Mouse (Mus musculus) hindbrain, embryonic 14.5 days (tissue): ENCODE results near the gene Ehd2. TPM values are rescaled to one million over a fixed set of nuclear protein-coding genes. Genes with fewer than 3 reads are reported as not detected.

Experiments
- ATAC-seq: fragments of 200-750 bp; cut with Nextera tagmentation; 2 replicates; pipeline ENCODE4 v1.8.0; 2017; ENCODE audit warnings: moderate number of reproducible peaks, mild to moderate bottlenecking, moderate TSS enrichment, moderate library complexity; ENCODE audit not compliant: low FRiP score
- DNase-seq: peaks from one replicate; pipeline ENCODE4 v3.0.0-alpha.2; 2015; ENCODE audit warnings: low spot score
- H3K27ac ChIP-seq: fragments of 300-500 bp; sonication (generic); 2 replicates; pipeline ENCODE4 v1.5.1; 2014; ENCODE audit warnings: mild to moderate bottlenecking, moderate library complexity
- H3K27me3 ChIP-seq: fragments of 300-500 bp; sonication (generic); 2 replicates; pipeline ENCODE4 v1.6.1; 2014; ENCODE audit warnings: mild to moderate bottlenecking, low read length, mixed read lengths; ENCODE audit not compliant: control insufficient read depth, insufficient read depth
- H3K36me3 ChIP-seq: fragments of 300-500 bp; sonication (generic); replicated peaks from 2 replicates; pipeline ENCODE4 v1.6.1; 2014; ENCODE audit not compliant: control insufficient read depth, insufficient read depth
- H3K4me1 ChIP-seq: fragments of 300-500 bp; sonication (generic); replicated peaks from 2 replicates; pipeline ENCODE4 v1.6.1; 2014; ENCODE audit warnings: antibody characterized with exemption, low read length, mixed read lengths; ENCODE audit not compliant: control insufficient read depth, insufficient read depth
- H3K4me2 ChIP-seq: fragments of 300-500 bp; sonication (generic); replicated peaks from 2 replicates; pipeline ENCODE4 v1.6.1; 2014; ENCODE audit warnings: mild to moderate bottlenecking, moderate library complexity
- H3K4me3 ChIP-seq: fragments of 300-500 bp; sonication (generic); replicated peaks from 2 replicates; pipeline ENCODE4 v1.5.1; 2014; ENCODE audit warnings: mild to moderate bottlenecking, low read length
- H3K9ac ChIP-seq: fragments of 300-500 bp; sonication (generic); 2 replicates; pipeline ENCODE4 v1.6.1; 2014
- H3K9me3 ChIP-seq: fragments of 300-500 bp; sonication (generic); 2 replicates; pipeline ENCODE4 v1.6.1; 2016; ENCODE audit warnings: low read length; ENCODE audit not compliant: control insufficient read depth
- WGBS: fragments of 180-500 bp; shearing (Covaris S2); extraction: QIAGEN DNeasy Blood & Tissue Kit; methylation state at CpG from one replicate; pipeline ENCODE4 v1.1.7; 2014; 5-methylcytosine and 5-hydroxymethylcytosine counted together
- polyA plus RNA-seq: library from polyadenylated mRNA; unstranded; fragments of >200 nt; fragmentation: Nextera tagmentation; extraction: Ambion mirVana; gene quantifications from 2 replicates; pipeline ENCODE4 v1.2.1, GENCODE M21; 2014

Gene Ehd2
- polyA plus RNA-seq, 1 experiment from 2014 or later = 5.6 TPM

DNA sequence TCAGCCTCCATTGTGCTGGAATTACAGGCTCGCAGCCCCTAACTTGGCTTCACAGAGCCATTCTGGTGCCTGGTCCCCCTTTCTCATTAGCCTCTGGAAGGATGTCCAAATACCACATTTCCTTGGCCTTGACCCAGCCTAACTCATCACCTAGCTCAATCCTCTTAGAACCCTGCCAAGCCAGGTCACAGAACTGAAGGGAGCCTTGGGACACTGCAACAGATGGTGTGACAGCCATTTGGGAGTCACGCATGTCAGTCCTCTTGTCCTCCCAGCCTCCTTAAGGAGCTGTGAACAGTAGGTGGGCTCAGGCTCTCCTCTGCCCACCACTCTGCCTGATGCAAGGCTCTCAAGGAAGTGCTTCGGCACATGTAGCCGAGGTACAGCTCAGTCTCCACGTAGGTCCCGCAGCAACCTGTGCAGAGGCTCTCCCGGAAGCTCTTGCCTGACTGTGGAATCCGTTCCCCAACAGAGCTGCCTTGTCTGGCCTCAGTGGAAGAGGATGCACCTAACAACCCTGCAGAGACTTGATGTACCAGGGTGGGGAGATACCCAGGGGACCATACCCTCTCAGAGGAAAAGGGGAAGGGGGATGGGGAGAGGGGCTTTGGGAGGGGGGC lies 59.3 kb downstream of the Ehd2 start:
- no peak overlapping the region for H3K4me2 ChIP-seq

DNA sequence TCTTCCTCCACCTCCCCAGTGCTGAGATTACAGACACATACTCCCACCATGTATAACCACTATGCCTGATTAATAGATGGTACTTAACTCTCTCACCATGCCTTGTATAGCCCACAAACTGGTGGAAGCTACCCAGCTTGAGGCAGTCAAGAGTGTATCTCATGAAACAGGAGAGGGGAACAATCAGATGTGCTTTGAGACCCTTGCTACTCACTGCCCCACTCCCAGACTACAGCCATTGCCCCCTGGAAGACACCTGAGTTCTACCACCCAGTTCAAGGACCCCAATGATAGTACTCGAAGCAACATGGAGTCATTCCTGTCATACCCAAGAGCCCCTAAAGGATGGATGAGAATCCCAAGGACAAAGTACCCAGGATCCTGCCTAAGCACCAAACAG lies 60.8 kb downstream of the Ehd2 start:
- H3K4me2 ChIP-seq = no peak overlapping the region
- no peak overlapping the region for H3K4me3 ChIP-seq
- no peak overlapping the region for H3K27ac ChIP-seq
- no peak overlapping the region for H3K9ac ChIP-seq
- 87% methylated on average over 1 of the region's 1 CpGs for WGBS
- H3K4me1 ChIP-seq = no peaks in the 10 kb centered on the region
- no peaks in the 10 kb centered on the region for H3K27me3 ChIP-seq
- ATAC-seq = no peak
- H3K9me3 ChIP-seq = no peaks in the 10 kb centered on the region
- DNase-seq = no peak
- H3K36me3 ChIP-seq = no peaks in the 10 kb centered on the region

More for the DNA sequence above, 59.3 kb downstream of the Ehd2 start:
- Histone ChIP-seq H3K9ac (no peak overlapping the region), H3K4me1 (no peaks in the 10 kb centered on the region), H3K4me3 (no peak overlapping the region), H3K36me3 (no peaks in the 10 kb centered on the region), H3K27ac (no peak overlapping the region), H3K27me3 (no peaks in the 10 kb centered on the region), H3K9me3 (no peaks in the 10 kb centered on the region)
- ATAC-seq = no peak
- no peak for DNase-seq
- WGBS = 76% methylated on average over 8 of the region's 8 CpGs

DNA sequence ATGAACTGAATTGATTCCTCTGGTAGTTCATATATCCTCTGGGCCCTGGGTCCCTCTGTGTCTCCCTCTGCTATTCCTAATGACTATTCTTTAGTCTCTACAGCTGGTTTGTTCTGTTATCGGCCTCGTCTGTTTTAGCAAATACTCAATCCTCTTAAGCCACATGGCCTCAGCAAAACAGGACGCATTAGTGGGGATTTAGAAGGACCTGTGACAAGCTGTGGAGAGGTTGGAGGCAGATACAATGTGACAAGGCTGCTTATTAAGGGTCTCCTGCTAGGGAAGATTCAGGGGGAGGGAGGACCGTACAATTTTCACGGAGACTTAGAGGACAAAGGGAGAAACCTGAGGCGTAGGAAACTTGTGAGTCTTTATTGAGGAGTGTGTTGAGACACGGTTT lies 61.5 kb downstream of the Ehd2 start:
- no peaks in the 10 kb centered on the region for H3K27me3 ChIP-seq
- DNase-seq (no peak), ATAC-seq (no peak)
- H3K27ac ChIP-seq = no peak overlapping the region
- 76% methylated on average over 7 of the region's 7 CpGs for WGBS
- no peaks in the 10 kb centered on the region for H3K36me3 ChIP-seq
- H3K4me3 ChIP-seq = no peak overlapping the region
- no peaks in the 10 kb centered on the region for H3K4me1 ChIP-seq
- H3K9ac ChIP-seq = no peak overlapping the region
- no peak overlapping the region for H3K4me2 ChIP-seq
- no peaks in the 10 kb centered on the region for H3K9me3 ChIP-seq

DNA sequence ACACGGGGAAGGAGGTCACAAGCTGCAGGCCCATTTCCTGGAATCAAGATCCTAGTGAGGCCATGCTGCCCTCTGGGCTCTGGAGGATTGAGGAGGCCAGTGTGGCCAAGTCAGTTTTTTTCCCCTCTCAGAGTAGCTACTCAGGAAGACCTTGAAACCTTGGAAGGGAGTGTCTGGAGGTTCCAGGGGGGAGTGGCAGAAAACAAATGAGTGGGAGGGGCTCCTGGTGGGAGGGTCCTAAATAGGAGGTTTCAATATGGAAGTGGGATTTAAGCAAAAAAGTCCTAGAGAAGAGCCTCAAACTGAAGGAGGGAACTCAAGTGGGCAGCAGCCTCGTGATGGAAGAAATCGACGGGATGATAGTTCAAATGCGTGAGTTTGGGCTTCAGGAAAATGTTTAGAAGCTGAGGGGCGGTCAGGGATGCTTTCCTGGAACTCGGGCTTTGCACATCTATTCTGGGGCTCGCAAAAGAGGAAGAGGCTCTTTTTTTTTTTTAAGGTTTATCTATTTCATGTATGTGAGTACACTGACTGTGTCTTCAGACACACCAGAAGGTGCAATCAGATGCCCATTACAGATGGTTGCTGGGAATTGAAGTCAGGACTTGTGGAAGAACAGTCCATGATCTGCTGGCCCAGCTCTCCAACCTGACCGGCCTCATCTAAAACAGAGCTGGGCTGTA lies 65.9 kb downstream of the Ehd2 start:
- H3K36me3 ChIP-seq = no peaks in the 10 kb centered on the region
- H3K4me3 ChIP-seq = no peak overlapping the region
- no peaks in the 10 kb centered on the region for H3K4me1 ChIP-seq
- H3K27ac ChIP-seq = no peak overlapping the region
- H3K4me2 ChIP-seq = no peak overlapping the region
- H3K9ac ChIP-seq = no peak overlapping the region
- H3K27me3 ChIP-seq = no peaks in the 10 kb centered on the region
- ATAC-seq (no peak), DNase-seq (no peak)
- no peaks in the 10 kb centered on the region for H3K9me3 ChIP-seq
- 80% methylated on average over 9 of the region's 9 CpGs for WGBS

Other genes with a start within 250 kb of the Ehd2 start
- not detected in 2 replicates for gene Obox5, start 217.4 kb downstream of the Ehd2 start, polyA plus RNA-seq
- gene Obox6, start 127.9 kb downstream of the Ehd2 start, polyA plus RNA-seq = not detected in 2 replicates
- not detected in 2 replicates for gene Crx, start 87.6 kb downstream of the Ehd2 start, polyA plus RNA-seq
- 0.41 TPM in 1 of 2 replicates, not detected in the other for gene Crxos, start 85.0 kb downstream of the Ehd2 start, polyA plus RNA-seq
- 1,554 and 1,615 TPM in 2 replicates for gene Selenow, start 45.2 kb downstream of the Ehd2 start, polyA plus RNA-seq
- 113 and 114 TPM in 2 replicates for gene Nop53, start 21.5 kb downstream of the Ehd2 start, polyA plus RNA-seq
- 7.9 and 8.8 TPM in 2 replicates for gene Bicra, start 80.4 kb upstream of the Ehd2 start, polyA plus RNA-seq
- 0.16 TPM in 2 replicates for gene Zfp541, start 94.2 kb upstream of the Ehd2 start, polyA plus RNA-seq
- gene Napa, start 130.9 kb upstream of the Ehd2 start, polyA plus RNA-seq = 202 and 214 TPM in 2 replicates
- gene Kptn, start 152.3 kb upstream of the Ehd2 start, polyA plus RNA-seq = 34.8 and 37.1 TPM in 2 replicates
- gene Slc8a2, start 162.3 kb upstream of the Ehd2 start, polyA plus RNA-seq = 0.95 and 1.4 TPM in 2 replicates
- gene Meis3, start 207.5 kb upstream of the Ehd2 start, polyA plus RNA-seq = 98.4 and 121 TPM in 2 replicates